Mouse (Mus musculus) embryo, embryonic 10 days (tissue): ENCODE measurements around the gene Igf2r.

Experiments
- DNase-seq: peaks from one replicate; pipeline ENCODE4 v3.0.0-alpha.2; 2015; ENCODE audit warnings: low spot score

Gene Igf2r

GRCm38 (mm10) chr17:12782861-12783847 lies 13.7 kb upstream of the Igf2r start:
- no peak for DNase-seq

- DNase-seq, result peak; percentile 60
Measured at GRCm38 (mm10) chr17:12781101-12781500, 11.6 kb upstream of the Igf2r start.

- peak; percentile 72 for DNase-seq
Measured at GRCm38 (mm10) chr17:12780125-12780524, 10.7 kb upstream of the Igf2r start.

- DNase-seq, result no peak
Measured at GRCm38 (mm10) chr17:12779442-12779841, 10.0 kb upstream of the Igf2r start.

- no peak for DNase-seq
Measured at GRCm38 (mm10) chr17:12773956-12774355, 4.5 kb upstream of the Igf2r start.

- DNase-seq, result no peak
Measured at GRCm38 (mm10) chr17:12770500-12770899, 1.0 kb upstream of the Igf2r start.

GRCm38 (mm10) chr17:12768415-12769379 lies 767 bp downstream of the Igf2r start:
- peak; percentile 26 for DNase-seq

- DNase-seq, result no peak
Measured at GRCm38 (mm10) chr17:12767294-12767852, 2.1 kb downstream of the Igf2r start.

GRCm38 (mm10) chr17:12763412-12763811 lies 6.1 kb downstream of the Igf2r start:
- DNase-seq, result no peak

- no peak for DNase-seq
Measured at GRCm38 (mm10) chr17:12760355-12761146, 8.9 kb downstream of the Igf2r start.

GRCm38 (mm10) chr17:12759646-12760074 lies 9.8 kb downstream of the Igf2r start:
- no peak for DNase-seq

- DNase-seq, result no peak
Measured at GRCm38 (mm10) chr17:12758701-12759455, 10.6 kb downstream of the Igf2r start.

- no peak for DNase-seq
Measured at GRCm38 (mm10) chr17:12757990-12758389, 11.5 kb downstream of the Igf2r start.

- no peak for DNase-seq
Measured at GRCm38 (mm10) chr17:12757161-12757560, 12.3 kb downstream of the Igf2r start.

- DNase-seq, result no peak
Measured at GRCm38 (mm10) chr17:12755951-12756350, 13.5 kb downstream of the Igf2r start.

GRCm38 (mm10) chr17:12755146-12755545 lies 14.3 kb downstream of the Igf2r start:
- DNase-seq, result no peak

- DNase-seq, result no peak
Measured at GRCm38 (mm10) chr17:12754243-12755007, 15.0 kb downstream of the Igf2r start.

- no peak for DNase-seq
Measured at GRCm38 (mm10) chr17:12753050-12753449, 16.4 kb downstream of the Igf2r start.

- peak; percentile 77 for DNase-seq
Measured at GRCm38 (mm10) chr17:12751641-12752040, 17.8 kb downstream of the Igf2r start.

- DNase-seq, result peak; percentile 48
Measured at GRCm38 (mm10) chr17:12751218-12751617, 18.2 kb downstream of the Igf2r start.
